Mouse (Mus musculus): ENCODE results near the gene Aff1. TPM values are rescaled to one million over a fixed set of nuclear protein-coding genes. Genes with fewer than 3 reads are reported as not detected.

The Aff1 gene
- total RNA-seq, 2 experiments from 2014 or later = 31.6 to 32.4 TPM

Other genes with a start within 250 kb of the Aff1 start
- gene Slc10a6, start 63.0 kb upstream of the Aff1 start, total RNA-seq (2021) = 1 to 10 TPM; 1.6 to 2.5 TPM
- not detected for gene 1700016H13Rik, start 36.4 kb upstream of the Aff1 start, total RNA-seq (2021)
- gene Klhl8, start 218.9 kb downstream of the Aff1 start, total RNA-seq (2021) = 10 to 100 TPM; 12.0 to 15.7 TPM

All from adrenal gland, postnatal 10 days (tissue).